Mouse (Mus musculus) cortical plate, adult 2 months (tissue): ENCODE data around the gene Gm6993.

ENCODE experiments used
- CTCF ChIP-seq: fragments of 200-500 bp; IDR thresholded peaks from 2 replicates; pipeline ENCODE4 v1.5.1; 2011; ENCODE audit warnings: mild to moderate bottlenecking, control low read depth, low read length; ENCODE audit not compliant: insufficient read depth; ENCODE audit errors: extremely low read depth
- POLR2A ChIP-seq: fragments of 200-500 bp; IDR thresholded peaks from 2 replicates; pipeline ENCODE4 v1.6.1; 2011; ENCODE audit warnings: mild to moderate bottlenecking, low read length, control low read depth; ENCODE audit not compliant: insufficient read depth; ENCODE audit errors: extremely low read depth

GRCm38 (mm10) chr12:31205983-31206633, 34.5 kb upstream of the Gm6993 start:
- TF ChIP-seq CTCF (no peak), POLR2A (no peak)
